Mouse (Mus musculus) thymus, postnatal 4 days (tissue): ENCODE measurements at regions not wholly inside any gene's neighbourhood (a gene's known extent, or its start where the extent isn't known, plus 50 kb on each side); places are given as distances from the start of the nearest gene placed in this dataset.
"Not testable (repeated sequence)": the region's sequence is repeated elsewhere in the genome, so short reads cannot be mapped to it uniquely, and the experiment has no call there.

Source experiments
- DNase-seq: peaks from one replicate; pipeline ENCODE4 v3.0.0; 2021

DNA sequence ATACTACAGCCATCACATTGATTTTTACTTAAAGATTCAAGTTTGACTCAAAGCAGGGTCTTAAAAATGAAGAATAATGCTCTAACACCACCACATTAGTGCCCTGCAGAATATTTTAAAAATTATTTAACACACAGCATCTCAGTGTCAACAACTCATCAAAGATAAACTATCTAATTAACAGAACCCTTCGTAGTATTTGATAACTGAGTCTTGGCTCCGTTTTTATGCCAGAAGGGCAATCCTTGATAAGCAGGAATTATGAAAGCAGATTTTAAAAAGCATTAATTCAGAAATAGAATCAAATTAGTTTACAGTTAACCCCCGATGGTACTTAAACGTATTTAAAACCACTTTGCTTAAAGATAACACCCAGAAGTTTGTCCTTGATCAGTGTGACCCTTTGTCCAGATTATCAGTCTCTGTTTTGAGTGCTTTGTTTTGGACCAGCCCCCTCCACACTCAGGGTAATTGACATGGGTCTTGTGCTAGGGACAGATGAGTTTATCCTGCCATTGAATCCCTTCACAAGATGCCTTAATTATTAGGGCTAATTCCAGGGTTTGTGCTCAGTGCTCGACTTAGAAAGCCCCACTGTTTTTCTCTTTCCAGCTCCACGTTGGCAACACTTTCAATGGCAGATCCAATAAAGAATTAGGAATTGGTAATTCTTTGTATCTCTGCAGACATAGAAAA is 69.4 kb upstream of the Dph6 start:
- no peak for DNase-seq

DNA sequence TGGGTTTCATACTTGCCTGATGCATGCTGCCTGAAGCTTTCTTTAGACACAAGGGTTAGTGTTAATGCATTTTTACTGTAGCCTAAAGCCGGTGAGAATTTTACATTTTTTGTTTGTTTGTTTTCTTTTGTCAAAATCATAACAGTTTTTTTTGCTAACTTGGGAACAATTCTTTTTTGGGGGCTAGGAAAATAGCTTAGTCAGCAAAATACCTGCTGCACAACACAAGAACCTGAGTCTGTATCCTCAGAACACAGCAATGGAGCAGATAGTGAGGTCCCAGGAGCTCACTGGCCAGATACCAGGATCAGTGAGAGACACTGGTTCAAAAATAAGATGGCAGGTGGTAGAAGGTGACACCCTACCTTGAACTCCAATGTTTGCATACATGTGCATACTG is 72.4 kb upstream of the Dph6 start:
- no peak for DNase-seq

DNA sequence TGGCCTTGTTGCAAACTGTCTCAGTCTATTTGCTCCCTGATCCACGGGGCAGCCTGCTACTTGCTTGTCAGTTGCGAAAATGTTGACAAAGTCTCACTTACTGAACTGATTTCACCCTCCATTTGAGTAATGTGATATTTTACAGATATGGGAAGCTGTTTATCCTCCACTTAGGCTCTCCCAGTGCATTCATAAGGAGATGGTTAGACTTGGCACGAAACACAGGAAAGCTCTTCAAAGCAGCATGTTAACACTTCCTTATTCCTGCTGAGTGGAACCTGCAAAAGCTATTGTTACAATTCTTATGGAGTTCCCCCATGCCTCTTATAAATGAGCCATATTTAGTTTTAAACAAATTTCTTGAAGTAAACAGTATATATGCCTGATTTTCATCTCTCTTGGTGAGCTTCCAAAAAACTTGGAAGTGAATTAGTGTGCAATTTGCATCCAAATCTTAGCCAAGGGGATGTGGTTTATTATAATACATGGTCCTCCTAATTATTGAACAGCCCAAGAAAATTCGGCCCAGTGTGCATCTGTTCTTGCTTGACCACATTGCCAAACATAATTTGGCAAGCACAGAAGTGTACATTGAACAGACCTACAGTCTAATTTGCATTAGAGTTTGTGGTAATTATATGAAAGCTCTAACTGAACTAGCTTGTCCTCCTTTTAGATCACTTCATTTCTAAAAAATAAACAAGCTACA is 80.3 kb upstream of the Dph6 start:
- DNase-seq: no peak

DNA sequence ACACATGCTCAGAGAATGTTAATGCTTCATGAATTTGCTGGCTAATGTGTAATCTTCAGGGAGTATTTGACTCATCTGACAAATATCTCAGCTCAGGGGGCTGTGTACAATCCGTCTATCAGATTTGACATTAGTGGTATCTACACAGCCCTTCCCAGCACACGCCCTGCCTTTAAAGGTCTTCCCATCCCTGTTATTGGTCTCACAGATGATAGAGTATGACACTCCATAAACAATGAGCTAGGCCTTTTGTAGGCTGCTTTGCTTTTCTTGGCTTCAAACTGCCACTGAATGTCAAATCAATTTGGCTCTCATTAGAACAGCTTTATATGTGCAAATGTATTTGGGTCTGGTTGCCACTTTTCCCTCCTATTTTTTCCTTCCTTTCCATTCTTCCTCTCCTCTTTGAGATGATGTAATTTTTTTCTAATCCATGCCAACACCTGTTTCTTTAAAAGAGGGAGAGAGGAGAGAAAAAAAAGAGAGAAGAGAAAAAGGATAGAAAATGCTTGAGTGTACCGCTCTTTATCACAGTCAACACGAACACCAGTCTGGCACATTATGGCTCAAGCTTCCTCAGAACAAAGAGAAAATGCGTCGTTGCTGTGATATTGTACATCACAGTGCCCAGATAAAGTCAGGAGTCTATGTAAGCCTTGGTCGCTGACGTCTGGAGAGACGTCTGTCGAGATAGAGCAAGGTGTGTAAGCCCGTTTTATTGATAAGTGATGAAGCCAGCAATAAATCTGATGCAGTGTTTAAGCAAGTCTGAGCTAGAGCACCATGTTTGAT is 84.9 kb upstream of the Dph6 start:
- DNase-seq: no peak

DNA sequence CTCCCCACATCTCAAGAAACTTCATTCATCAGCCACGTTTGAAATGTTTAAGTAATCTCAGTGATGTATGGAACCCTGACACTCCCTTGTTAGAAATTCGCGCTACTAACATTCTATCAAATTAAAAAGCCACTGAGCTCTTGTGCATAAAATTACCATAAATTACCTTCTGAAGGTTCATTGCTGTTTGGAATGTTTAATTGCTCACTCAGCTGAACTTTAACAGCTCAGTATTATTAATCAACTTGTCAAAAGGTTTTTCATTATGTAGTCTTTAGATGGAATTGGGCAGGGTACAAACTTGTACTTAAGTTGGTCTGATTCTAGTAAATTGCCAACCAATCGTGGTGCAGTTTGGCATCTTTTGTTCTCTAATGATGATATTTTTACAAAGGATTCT is 108.5 kb upstream of the Dph6 start:
- no peak for DNase-seq

DNA sequence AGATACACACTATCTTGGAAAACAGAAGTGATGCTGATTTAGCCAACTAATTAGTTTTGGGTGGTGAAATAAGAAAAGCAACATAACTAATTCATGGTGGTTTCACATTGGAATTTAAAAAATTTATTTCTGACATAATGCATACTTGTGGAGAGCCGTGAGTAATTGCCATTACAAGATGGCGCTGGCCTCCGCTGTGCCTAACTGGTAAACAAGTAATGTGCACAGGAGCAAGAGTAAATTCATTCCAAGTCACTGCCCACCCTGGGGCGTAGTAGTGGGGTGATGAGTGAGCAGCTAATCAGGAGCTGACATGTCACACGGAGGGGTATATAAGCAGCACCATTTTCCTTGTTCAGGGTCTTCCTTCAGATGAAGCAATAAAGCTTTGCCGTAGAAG is 119.0 kb upstream of the Dph6 start:
- not testable (repeated sequence) for DNase-seq

DNA sequence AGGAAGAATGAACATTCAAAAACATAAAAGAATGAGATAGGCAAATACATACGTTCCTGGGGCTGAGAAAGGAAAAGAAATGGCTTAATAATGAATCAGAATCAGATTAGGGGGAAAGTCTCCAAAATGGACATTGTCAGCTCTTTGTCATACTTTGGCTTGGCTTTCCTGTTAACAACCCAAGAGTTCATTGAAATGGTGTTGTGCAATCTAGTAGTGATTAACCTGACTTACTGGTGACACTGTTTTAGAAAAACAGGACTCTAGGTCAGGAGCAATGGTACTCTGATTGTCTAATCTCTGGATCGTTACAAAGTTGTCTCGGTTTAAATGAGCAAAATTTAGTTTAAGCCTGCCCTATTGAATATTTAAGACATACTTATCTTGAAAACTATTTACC is 119.5 kb upstream of the Dph6 start:
- no peak for DNase-seq

DNA sequence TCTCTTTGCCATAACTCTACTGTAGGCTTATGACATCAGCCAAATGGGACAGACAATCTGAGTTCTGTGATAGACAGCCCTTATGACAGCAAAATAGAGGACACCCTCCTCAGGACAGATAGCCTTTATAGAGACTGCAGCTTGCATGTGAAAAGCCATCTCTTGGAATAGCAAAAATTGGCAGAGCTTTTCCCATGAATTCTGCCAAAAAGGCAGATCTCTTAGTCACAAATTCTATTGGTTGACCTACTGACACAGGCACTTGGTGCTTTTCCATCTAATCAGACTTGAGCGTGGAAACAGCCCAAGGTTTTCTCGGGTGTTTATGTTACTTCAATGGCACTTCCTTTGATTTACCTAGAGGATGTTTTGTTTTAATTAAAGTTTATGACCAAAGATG is 120.8 kb upstream of the Dph6 start:
- DNase-seq: no peak

DNA sequence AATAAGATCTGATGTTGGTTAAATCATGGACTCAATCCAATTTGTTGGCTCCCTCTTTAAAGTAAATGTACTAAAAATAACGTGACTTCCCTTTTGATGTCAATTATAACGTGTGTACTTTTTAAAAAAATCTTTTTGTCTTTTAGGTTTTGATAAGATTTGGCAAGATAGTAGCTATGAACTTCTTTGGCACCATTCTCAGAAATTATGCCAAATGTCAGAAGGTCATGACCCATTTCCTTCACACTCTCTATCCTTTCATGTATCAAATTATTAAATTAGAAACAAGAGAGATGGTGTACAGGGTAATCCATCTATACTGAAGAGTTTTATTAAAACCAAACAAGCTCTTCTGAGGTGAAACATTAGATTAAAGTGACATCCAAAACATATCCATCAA is 121.4 kb upstream of the Dph6 start:
- DNase-seq: no peak

DNA sequence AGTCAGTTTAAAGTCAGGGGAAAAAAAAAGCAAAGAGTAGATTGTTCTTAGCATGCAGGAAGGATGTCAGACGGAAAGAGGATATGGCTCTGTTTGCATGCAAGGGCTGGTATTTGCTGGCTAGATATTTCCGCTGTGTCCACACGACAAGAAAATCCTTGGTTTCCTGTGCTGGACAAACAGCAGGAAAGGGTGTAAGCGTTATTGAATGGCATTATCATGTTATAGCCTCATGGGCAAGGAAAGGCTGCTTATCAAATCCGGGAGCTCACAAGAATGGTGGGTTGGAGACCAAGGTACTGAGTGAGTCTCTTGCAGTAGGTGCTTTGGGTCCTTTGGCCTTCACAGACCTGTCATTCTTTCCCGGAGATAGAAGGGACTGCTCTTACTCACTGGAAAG is 127.7 kb upstream of the Dph6 start:
- DNase-seq: no peak

DNA sequence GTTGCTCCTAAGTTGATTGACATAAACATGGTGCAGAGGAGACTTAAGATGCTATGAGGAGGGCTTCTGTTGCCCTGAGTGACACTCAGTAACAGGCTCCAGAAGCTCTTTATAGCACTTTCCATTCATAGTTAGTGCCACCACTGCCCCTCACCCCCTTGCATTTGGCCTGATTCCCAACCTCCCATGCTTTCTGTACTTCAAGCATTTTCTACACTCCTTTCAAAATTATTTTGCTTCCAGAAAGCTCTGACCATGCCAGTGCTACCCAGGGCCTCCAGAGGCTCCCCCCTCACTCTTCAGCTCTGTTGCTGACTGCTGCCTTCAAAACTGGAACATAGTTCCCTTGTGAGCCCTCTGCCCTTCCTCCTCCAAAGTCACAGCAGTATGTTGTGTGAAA is 129.4 kb upstream of the Dph6 start:
- no peak for DNase-seq

DNA sequence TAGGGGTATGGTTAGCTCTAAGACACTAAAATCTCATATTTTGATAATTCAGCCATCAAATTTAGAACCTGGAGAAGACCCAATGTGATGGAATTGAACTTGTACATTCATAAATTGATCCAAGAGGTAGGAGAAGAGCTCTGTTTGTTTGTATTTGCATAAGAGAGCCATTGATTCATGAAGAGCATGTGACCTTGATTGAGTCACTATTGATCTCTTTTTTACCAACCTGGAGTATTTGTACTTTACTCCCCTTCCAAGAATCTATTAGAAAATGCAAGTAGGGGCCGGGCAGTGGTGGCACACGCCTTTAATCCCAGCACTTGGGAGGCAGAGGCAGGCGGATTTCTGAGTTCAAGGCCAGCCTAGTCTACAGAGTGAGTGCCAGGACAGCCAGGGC is 133.5 kb upstream of the Dph6 start:
- DNase-seq: no peak

DNA sequence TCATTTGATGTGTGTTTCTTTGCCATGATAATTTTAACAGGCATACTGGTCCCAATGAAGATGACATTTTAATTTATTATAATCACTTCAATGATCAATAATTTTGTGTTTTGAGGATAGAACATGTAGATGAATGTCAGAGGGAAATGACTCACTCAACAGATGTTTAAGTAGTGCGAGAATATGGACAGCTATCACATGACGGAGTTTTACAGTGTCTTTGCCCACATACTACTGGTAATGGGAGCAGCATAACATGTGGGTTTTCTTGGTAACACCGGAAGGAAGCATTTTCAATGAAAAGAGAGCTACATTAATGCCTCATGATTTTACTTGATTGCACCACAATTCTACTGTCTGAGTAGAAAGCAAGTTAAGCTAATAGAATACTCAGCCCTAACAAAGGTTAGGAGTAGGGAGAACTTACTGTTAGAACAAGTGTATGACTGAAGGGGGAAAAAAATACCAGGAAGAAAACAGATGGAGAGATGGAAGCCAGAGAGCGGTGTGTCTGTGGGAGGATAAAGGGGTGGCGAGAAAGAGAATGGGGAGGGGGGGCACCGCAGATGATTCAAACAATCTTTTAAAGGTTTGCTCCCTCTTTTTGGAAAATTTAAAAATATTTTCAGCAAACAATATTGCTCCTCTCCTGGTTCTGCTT is 142.0 kb upstream of the Dph6 start:
- DNase-seq: no peak

DNA sequence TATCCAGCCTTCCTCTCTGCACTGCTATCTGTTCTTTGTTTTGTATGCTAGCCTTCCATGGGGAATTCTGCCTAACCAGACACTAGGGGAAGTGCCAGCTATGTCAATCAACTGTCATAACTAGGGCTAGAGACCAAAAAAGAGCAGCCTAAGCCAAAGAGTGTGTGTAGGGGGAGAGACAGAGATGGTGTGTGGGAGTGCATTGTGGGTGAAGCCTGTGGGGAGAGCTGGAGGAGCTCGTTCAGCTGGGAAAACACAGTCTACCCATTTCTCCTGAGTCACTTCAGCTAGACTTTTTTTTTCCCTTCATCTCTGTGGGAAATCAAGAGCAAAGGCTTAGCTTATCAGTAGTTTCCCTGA is 142.5 kb upstream of the Dph6 start:
- no peak for DNase-seq

DNA sequence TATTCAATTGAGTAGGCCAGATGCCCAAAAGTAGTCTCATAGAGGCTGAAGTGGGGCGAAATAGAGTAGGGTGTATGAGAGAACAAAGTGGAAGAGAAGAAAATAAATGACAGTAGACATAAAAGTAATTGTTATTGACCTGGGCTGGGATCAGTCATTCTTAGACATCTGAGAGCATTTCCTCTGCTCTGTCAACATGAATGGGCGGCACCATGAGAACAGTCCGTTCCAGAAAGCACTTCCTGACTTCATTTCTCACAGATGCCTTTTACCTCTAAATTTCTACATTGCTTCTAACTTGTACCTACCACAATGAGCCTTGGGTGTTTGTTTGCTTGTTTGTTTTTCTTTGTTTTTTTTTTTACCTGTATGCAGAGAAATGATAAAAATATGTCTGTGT is 148.5 kb upstream of the Dph6 start:
- no peak for DNase-seq

DNA sequence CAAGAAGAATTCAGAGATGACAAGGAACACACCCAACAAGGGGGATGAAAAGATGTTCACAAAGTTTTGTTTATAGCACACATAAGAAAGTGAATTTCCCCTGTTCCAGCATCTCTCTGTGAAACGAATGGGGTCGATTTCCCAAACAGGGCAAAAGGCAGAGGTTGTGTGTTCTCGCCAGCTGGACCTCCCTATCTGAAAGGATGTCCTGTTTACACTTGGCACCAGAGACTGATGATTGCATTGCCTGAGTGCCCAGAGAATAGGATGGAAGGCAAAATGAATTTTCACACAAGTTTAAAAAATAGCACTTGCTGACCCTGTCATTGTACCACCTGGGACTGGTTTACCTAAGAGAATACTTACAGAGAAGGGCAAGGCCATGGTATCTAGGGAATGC is 149.2 kb upstream of the Dph6 start:
- DNase-seq: no peak

DNA sequence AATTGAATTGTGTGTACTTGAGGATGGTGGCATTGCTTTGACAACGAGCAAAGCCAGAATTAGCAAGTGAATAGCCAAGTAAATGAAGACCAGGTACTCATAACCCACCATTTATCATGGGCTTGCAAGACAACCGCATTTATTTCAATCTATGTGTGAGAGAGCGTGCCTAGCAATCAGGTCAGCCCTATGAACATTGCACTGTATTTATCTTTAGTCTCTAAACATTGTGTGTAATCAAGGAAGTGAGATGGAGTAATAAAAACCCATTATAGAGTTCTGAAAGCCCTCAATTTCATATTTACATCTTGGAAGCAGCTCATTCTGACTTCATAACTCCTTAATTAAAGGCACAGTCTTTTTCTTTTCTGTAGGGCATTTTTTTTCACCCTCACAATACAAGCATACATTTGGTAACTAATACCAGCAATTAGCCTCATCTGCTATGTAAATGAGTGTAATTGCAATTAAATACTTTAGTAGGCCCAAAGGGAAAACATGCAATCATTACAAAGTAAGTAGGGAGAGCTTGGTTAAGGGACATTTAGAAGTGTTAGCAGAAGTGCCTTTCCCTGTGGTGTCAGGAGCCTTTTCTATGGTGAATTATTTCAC is 150.8 kb upstream of the Dph6 start:
- no peak for DNase-seq

DNA sequence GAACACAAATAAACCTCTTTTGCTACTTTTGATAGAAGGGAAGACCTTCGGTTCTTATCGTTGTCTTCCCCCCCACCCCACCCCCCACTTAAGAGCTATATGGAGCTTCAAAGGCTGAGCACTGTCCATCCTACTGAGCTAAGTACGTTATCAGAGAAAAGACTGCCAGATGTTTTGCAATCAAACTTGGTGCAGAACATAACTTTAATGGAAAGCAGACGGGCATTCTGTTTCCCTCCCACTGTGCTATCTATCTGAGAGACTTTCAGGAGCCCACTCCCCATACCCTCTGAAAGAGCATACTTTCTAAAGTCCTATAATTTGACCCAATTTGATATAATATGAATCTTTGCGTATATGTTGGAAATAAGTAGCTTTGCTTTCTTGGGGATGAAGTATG is 153.3 kb upstream of the Dph6 start:
- no peak for DNase-seq

DNA sequence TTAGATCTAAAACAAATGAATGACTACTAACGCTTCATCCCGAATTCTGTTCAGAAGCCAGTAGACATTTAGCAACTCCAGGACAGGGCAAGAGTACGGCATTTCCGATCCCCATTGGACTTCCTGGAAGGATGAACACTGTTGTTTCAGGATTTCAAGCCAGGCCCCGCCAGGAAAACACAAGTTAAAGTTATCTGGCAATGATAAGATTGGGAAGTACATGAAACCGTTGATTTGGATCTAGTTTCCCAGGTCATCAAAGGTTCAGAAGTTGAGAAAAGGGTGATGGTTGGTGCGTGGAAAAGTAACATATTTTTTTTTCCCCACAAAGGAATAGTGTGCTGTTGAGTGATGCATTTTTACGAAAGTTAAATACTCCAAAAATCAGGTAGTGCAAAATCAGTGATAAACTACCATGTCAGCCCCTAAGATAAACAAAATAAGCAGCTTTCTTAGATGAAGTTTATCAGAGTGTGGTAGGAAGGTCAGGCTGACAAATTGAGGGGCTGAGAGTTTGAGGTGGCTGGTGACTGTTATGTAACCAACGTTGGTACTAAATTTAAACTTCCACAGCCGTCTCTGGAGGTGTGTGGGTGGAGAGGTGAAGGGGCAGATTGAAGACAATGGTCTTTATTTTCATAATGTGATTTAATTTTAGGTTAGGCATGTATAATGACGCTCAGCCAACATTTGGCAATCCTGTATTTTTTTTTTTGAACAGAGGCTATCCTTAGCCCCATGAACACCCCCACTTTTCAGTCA is 157.6 kb upstream of the Dph6 start:
- no peak for DNase-seq

DNA sequence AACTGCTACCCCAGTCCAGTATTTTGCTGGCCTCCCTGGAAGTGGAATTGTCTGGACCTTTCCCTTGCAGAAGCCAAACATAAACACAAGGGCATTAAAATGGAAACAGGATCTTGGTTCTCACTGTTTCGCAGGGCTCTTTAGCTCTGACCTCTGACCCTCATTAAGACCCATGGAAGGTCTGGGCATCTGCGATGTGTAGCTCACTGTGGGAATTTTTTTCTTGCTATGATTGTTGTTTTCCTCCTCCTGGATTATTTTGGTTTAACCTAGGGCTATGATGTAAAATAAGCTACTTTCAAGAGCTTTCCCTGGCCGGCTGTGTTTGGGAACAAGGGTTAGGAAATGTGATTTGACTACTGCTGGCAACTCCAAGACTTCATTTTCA is 158.1 kb upstream of the Dph6 start:
- no peak for DNase-seq

DNA sequence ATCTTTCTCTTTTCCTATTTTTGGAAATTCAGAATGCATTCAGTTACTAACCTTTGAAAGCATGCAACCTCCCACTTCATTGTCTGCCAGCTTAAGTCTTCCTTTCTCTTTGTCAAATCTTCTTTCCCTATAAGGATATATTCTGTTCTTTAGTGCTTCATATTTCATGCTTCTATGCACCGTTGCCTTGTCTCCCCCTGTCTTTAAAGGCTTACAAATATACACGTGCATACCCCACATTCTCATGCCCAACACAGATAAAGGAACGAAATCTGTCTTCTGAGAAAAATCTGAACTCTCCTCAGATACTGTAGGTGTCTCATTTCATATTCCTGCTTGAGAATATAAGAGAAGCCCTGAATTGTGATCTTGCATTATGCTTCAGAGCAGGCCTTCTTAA is 167.9 kb upstream of the Dph6 start:
- DNase-seq: no peak

DNA sequence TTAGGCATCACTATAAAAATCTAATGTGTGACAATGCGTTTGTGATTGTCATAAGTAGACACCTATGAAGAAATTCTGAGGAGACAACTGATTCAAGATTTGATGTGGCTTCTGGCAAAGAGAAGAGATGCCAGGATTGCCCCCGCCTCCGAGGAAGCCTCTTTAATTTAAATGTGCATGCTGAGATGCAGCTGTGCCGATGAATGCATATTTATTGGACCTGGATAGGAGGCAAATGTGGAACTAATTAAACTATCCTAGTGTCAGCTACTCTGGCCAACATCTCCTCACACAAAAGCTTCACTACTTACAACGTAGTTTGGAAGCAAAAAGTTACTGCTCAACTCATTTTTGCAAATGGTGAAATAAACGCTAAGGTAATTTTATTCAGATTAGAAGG is 173.4 kb upstream of the Dph6 start:
- no peak for DNase-seq

DNA sequence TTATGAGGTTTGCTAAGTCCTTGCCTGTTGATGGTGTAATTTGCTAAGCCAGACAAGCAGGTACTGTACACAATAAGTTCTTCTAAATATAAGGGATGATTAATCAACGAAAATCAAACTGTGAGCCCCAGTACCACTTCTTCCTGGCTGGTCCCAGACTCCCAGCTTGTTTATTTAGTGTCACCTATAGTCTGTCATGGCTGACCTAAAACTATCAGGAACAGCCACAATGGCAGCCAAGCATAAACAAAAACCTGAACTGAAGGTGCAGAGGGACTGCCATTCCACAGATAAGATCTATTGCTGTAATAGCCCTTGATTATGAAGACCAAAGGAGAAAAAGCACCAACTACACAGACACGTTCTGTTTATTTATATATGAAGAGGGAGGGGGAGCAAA is 180.9 kb upstream of the Dph6 start:
- no peak for DNase-seq
